Mouse (Mus musculus): ENCODE results near the gene Fnip1. TPM values are rescaled to one million over a fixed set of nuclear protein-coding genes. Genes with fewer than 3 reads are reported as not detected.
A peak's percentile ranks its signal among the peaks of the same experiment; 100 is the strongest.
"Not testable (repeated sequence)": the region's sequence is repeated elsewhere in the genome, so short reads cannot be mapped to it uniquely, and the experiment has no call there.

Fnip1 gene
- polyA plus RNA-seq, 1 experiment from 2014 or later, result 10.2 TPM

GRCm38 (mm10) chr11:54438991-54439690 lies 1.1 kb downstream of the Fnip1 start:
- WGBS, result 18% methylated on average over 11 of the region's 11 CpGs
- Histone ChIP-seq H3K4me3 (ENCODE audit: low read depth, low read length) (peak overlapping the region; percentile 89), H3K27me3 (replicated peaks; ENCODE audit: control insufficient read depth, insufficient read depth, low read length) (no peaks in the 10 kb centered on the region), H3K36me3 (ENCODE audit: control insufficient read depth, insufficient read depth, low read length) (no peaks in the 10 kb centered on the region), H3K9me3 (ENCODE audit: control insufficient read depth, low read length) (no peaks in the 10 kb centered on the region), H3K4me1 (replicated peaks; ENCODE audit: control insufficient read depth, insufficient read depth, low read length) (peaks cover 11% of the 10 kb centered on the region; the same call in 1 of the 2 replicates), H3K4me2 (peak overlapping the region; percentile 83), H3K27ac (ENCODE audit: low read depth, low read length) (peak overlapping the region; percentile 78; the same call in 1 of the 2 replicates), H3K9ac (ENCODE audit: low read depth, low read length) (peak overlapping the region; percentile 89)
- DNase-seq (ENCODE audit: low spot score), result no peak
- ATAC-seq (replicated peaks; ENCODE audit: low FRiP score), result no peak

- Histone ChIP-seq H3K27ac (ENCODE audit: low read depth, low read length) (no peak overlapping the region), H3K36me3 (ENCODE audit: control insufficient read depth, insufficient read depth, low read length) (no peaks in the 10 kb centered on the region), H3K4me3 (ENCODE audit: low read depth, low read length) (peak overlapping the region; percentile 89), H3K9me3 (ENCODE audit: control insufficient read depth, low read length) (no peaks in the 10 kb centered on the region), H3K9ac (ENCODE audit: low read depth, low read length) (peak overlapping the region; percentile 89; the same call in 1 of the 2 replicates), H3K4me1 (replicated peaks; ENCODE audit: control insufficient read depth, insufficient read depth, low read length) (peaks cover 11% of the 10 kb centered on the region; the same call in 1 of the 2 replicates), H3K4me2 (peak overlapping the region; percentile 83), H3K27me3 (replicated peaks; ENCODE audit: control insufficient read depth, insufficient read depth, low read length) (no peaks in the 10 kb centered on the region)
- 62% methylated on average over 3 of the region's 3 CpGs for WGBS
- DNase-seq (ENCODE audit: low spot score) (no peak), ATAC-seq (replicated peaks; ENCODE audit: low FRiP score) (no peak)
Measured at GRCm38 (mm10) chr11:54439691-54440029, 1.7 kb downstream of the Fnip1 start.

- WGBS, result 81% methylated on average over 3 of the region's 3 CpGs
- not testable (repeated sequence) for H3K36me3 ChIP-seq (ENCODE audit: control insufficient read depth, insufficient read depth, low read length); H3K9ac ChIP-seq (ENCODE audit: low read depth, low read length); H3K27ac ChIP-seq (ENCODE audit: low read depth, low read length); H3K27me3 ChIP-seq (replicated peaks; ENCODE audit: control insufficient read depth, insufficient read depth, low read length); DNase-seq (ENCODE audit: low spot score); H3K9me3 ChIP-seq (ENCODE audit: control insufficient read depth, low read length); ATAC-seq (replicated peaks; ENCODE audit: low FRiP score); H3K4me3 ChIP-seq (ENCODE audit: low read depth, low read length); H3K4me1 ChIP-seq (replicated peaks; ENCODE audit: control insufficient read depth, insufficient read depth, low read length); H3K4me2 ChIP-seq
Measured at GRCm38 (mm10) chr11:54450757-54451156, 12.8 kb downstream of the Fnip1 start.

GRCm38 (mm10) chr11:54454516-54454915 lies 16.5 kb downstream of the Fnip1 start:
- no peak overlapping the region for H3K4me3 ChIP-seq (ENCODE audit: low read depth, low read length)
- WGBS, result 94% methylated on average over 1 of the region's 1 CpGs
- no peaks in the 10 kb centered on the region for H3K4me1 ChIP-seq (replicated peaks; ENCODE audit: control insufficient read depth, insufficient read depth, low read length)
- no peak overlapping the region for H3K4me2 ChIP-seq
- ATAC-seq (replicated peaks; ENCODE audit: low FRiP score), result no peak
- H3K9me3 ChIP-seq (ENCODE audit: control insufficient read depth, low read length), result no peaks in the 10 kb centered on the region
- DNase-seq (ENCODE audit: low spot score), result no peak
- H3K36me3 ChIP-seq (ENCODE audit: control insufficient read depth, insufficient read depth, low read length), result no peaks in the 10 kb centered on the region
- H3K9ac ChIP-seq (ENCODE audit: low read depth, low read length), result no peak overlapping the region
- no peak overlapping the region for H3K27ac ChIP-seq (ENCODE audit: low read depth, low read length)
- no peaks in the 10 kb centered on the region for H3K27me3 ChIP-seq (replicated peaks; ENCODE audit: control insufficient read depth, insufficient read depth, low read length)

- 61% methylated on average over 2 of the region's 2 CpGs for WGBS
- no peaks in the 10 kb centered on the region for H3K4me1 ChIP-seq (replicated peaks; ENCODE audit: control insufficient read depth, insufficient read depth, low read length)
- no peak overlapping the region for H3K27ac ChIP-seq (ENCODE audit: low read depth, low read length)
Measured at GRCm38 (mm10) chr11:54456875-54457274, 18.9 kb downstream of the Fnip1 start.

GRCm38 (mm10) chr11:54458168-54458567 lies 20.2 kb downstream of the Fnip1 start:
- no peak overlapping the region for H3K4me2 ChIP-seq
- no peaks in the 10 kb centered on the region for H3K4me1 ChIP-seq (replicated peaks; ENCODE audit: control insufficient read depth, insufficient read depth, low read length)
- H3K9me3 ChIP-seq (ENCODE audit: control insufficient read depth, low read length), result no peaks in the 10 kb centered on the region
- no peaks in the 10 kb centered on the region for H3K27me3 ChIP-seq (replicated peaks; ENCODE audit: control insufficient read depth, insufficient read depth, low read length)
- H3K27ac ChIP-seq (ENCODE audit: low read depth, low read length), result no peak overlapping the region
- ATAC-seq (replicated peaks; ENCODE audit: low FRiP score) (no peak), DNase-seq (ENCODE audit: low spot score) (no peak)
- WGBS, result 77% methylated on average over 1 of the region's 1 CpGs
- H3K9ac ChIP-seq (ENCODE audit: low read depth, low read length), result no peak overlapping the region
- H3K36me3 ChIP-seq (ENCODE audit: control insufficient read depth, insufficient read depth, low read length), result no peaks in the 10 kb centered on the region
- H3K4me3 ChIP-seq (ENCODE audit: low read depth, low read length), result no peak overlapping the region

More at GRCm38 (mm10) chr11:54456875-54457274, 18.9 kb downstream of the Fnip1 start:
- Histone ChIP-seq H3K27me3 (replicated peaks; ENCODE audit: control insufficient read depth, insufficient read depth, low read length) (no peaks in the 10 kb centered on the region), H3K36me3 (ENCODE audit: control insufficient read depth, insufficient read depth, low read length) (no peaks in the 10 kb centered on the region), H3K4me3 (ENCODE audit: low read depth, low read length) (no peak overlapping the region), H3K9ac (ENCODE audit: low read depth, low read length) (no peak overlapping the region), H3K9me3 (ENCODE audit: control insufficient read depth, low read length) (no peaks in the 10 kb centered on the region), H3K4me2 (no peak overlapping the region)
- ATAC-seq (replicated peaks; ENCODE audit: low FRiP score) (no peak), DNase-seq (ENCODE audit: low spot score) (no peak)

- 39% methylated on average over 3 of the region's 3 CpGs for WGBS
- H3K36me3 ChIP-seq (ENCODE audit: control insufficient read depth, insufficient read depth, low read length), result no peaks in the 10 kb centered on the region; the same call in 1 of the 2 replicates
- no peaks in the 10 kb centered on the region for H3K27me3 ChIP-seq (replicated peaks; ENCODE audit: control insufficient read depth, insufficient read depth, low read length)
- DNase-seq (ENCODE audit: low spot score), result no peak
- ATAC-seq (replicated peaks; ENCODE audit: low FRiP score), result no peak
- no peaks in the 10 kb centered on the region for H3K9me3 ChIP-seq (ENCODE audit: control insufficient read depth, low read length)
- no peak overlapping the region for H3K4me3 ChIP-seq (ENCODE audit: low read depth, low read length)
- H3K27ac ChIP-seq (ENCODE audit: low read depth, low read length), result no peak overlapping the region
- no peak overlapping the region for H3K9ac ChIP-seq (ENCODE audit: low read depth, low read length)
- H3K4me1 ChIP-seq (replicated peaks; ENCODE audit: control insufficient read depth, insufficient read depth, low read length), result peaks cover 4% of the 10 kb centered on the region
- no peak overlapping the region for H3K4me2 ChIP-seq
Measured at GRCm38 (mm10) chr11:54464557-54465244, 26.7 kb downstream of the Fnip1 start.

GRCm38 (mm10) chr11:54472231-54472630 lies 34.2 kb downstream of the Fnip1 start:
- Histone ChIP-seq H3K4me3 (ENCODE audit: low read depth, low read length) (no peak overlapping the region), H3K27me3 (replicated peaks; ENCODE audit: control insufficient read depth, insufficient read depth, low read length) (no peaks in the 10 kb centered on the region), H3K9me3 (ENCODE audit: control insufficient read depth, low read length) (no peaks in the 10 kb centered on the region), H3K9ac (ENCODE audit: low read depth, low read length) (no peak overlapping the region), H3K4me1 (replicated peaks; ENCODE audit: control insufficient read depth, insufficient read depth, low read length) (peaks cover 4% of the 10 kb centered on the region), H3K36me3 (ENCODE audit: control insufficient read depth, insufficient read depth, low read length) (no peaks in the 10 kb centered on the region; the same call in 1 of the 2 replicates), H3K4me2 (no peak overlapping the region), H3K27ac (ENCODE audit: low read depth, low read length) (no peak overlapping the region)
- DNase-seq (ENCODE audit: low spot score), result no peak
- ATAC-seq (replicated peaks; ENCODE audit: low FRiP score), result no peak
- WGBS, result 93% methylated on average over 4 of the region's 4 CpGs

- no peak overlapping the region for H3K27ac ChIP-seq (ENCODE audit: low read depth, low read length)
- 77% methylated on average over 1 of the region's 1 CpGs for WGBS
- no peak for ATAC-seq (replicated peaks; ENCODE audit: low FRiP score)
Measured at GRCm38 (mm10) chr11:54478414-54478813, 40.4 kb downstream of the Fnip1 start.

More at GRCm38 (mm10) chr11:54478414-54478813, 40.4 kb downstream of the Fnip1 start:
- H3K4me3 ChIP-seq (ENCODE audit: low read depth, low read length), result no peak overlapping the region
- no peak for DNase-seq (ENCODE audit: low spot score)
- no peaks in the 10 kb centered on the region for H3K27me3 ChIP-seq (replicated peaks; ENCODE audit: control insufficient read depth, insufficient read depth, low read length)
- H3K9me3 ChIP-seq (ENCODE audit: control insufficient read depth, low read length), result no peaks in the 10 kb centered on the region
- H3K4me2 ChIP-seq, result no peak overlapping the region
- H3K9ac ChIP-seq (ENCODE audit: low read depth, low read length), result no peak overlapping the region
- no peaks in the 10 kb centered on the region for H3K36me3 ChIP-seq (ENCODE audit: control insufficient read depth, insufficient read depth, low read length)
- H3K4me1 ChIP-seq (replicated peaks; ENCODE audit: control insufficient read depth, insufficient read depth, low read length), result no peaks in the 10 kb centered on the region

Data from liver, embryonic 11.5 days (tissue).